Mouse (Mus musculus) neutrophil, adult 83 days (primary cell): ENCODE data around the gene Numbl. TPM values are rescaled to one million over a fixed set of nuclear protein-coding genes. Genes with fewer than 3 reads are reported as not detected.

ENCODE experiments used
- total RNA-seq, 2 experiments: library from RNA; stranded (reverse); gene quantifications; one replicate each; pipeline ENCODE4 v1.2.4; 2023

The Numbl gene
- total RNA-seq, result 1 to 10 TPM; 3.7 to 3.9 TPM

DNA sequence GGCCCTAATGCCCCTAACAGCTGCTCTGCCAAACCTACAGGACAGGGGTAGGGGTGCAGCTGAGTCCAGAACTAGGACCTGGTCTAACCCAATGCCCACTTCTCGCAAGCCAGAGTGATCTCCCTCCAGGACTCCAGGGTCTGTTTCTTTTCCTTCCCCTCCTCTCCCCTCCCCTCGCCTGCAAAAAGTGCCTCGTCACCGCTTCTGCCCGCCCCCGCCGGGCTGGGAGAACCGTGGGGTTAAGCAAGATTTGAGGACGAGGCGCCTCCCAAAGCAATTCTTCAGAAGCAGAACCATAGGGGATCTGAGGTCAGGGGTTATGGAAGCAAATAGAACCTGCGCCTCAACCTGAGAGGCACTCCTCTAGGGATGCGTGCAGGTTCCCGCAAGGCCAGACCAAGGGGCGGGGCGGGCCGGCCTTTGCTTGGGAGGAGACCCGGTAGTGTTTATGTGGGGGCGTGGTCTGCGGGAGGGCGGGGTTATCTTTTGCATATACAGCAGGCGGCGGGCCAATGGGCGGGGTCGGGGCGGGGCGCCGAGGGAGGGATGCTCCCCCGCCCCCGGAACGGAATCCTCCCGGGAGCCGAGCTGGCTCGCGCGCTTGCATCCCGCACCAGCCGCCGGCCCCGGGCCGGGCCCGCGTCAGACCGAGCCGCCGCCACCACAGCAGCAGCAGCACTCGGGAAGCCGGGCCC is at the start of gene Numbl:
Numbl (plus strand) TSS at position 229 of the 695 bp plus-strand sequence.

DNA sequence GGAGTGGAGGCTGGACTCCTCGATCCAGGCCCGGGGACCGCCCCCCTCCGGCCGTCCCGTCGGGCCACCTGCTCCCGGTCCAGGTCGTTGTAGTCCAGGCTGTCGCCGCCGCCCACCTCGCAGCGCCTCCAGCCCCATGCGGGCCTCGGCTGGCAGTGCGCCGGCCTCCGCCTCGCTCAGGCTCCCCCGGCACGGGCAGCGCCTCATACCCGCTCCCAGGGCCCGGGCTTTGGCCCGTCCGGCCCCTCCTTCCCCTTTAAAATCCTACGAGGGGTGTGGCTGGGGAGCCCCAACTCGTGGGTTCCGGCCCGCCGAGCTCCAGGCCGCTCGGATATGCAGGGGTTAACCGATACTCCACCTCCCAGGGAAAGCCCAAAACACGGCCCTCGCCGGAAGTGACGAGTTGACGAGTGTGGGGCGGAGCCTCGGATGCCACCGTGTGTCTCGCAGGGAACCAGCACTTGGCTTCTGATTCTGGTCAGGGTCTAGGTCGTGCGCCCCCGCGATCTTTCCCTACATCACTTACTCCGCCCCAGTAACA is 29.9 kb upstream of the Numbl start, which contains the start of gene Itpkc:
Itpkc (minus strand) TSS at position 381 of the 541 bp plus-strand sequence.

DNA sequence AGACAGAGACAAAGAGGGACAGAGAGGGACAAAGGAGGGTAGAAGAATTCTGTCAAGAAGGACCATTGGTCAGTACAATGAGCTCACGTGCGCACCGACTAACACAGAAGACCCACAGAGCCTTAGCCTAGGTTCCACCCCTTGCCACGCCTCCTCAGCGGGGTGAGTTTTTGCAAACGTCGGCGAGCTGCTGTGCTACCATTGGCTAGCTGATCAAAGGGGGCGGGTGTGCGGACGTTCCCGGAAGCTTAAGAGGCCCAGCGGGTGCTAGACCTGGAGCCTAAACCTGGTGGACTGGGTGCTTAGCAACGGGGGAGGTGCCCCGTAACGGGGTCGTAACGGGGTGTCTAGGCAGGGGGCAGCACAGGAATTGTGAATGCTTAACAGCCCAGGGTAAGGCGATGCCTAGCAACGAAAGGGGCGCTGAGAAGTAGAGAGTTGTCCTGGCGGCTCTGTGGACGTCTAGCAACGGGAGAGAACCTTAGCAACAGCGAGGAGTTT is 25.4 kb upstream of the Numbl start, which contains the start of gene Coq8b:
Coq8b (plus strand) TSS at position 243 of the 501 bp plus-strand sequence.

Other genes with a start within 250 kb of the Numbl start
- gene Cyp2a12, start 229.4 kb upstream of the Numbl start, total RNA-seq, result not detected
- not detected for gene Cyp2f2, start 138.5 kb upstream of the Numbl start, total RNA-seq
- not detected for gene Cyp2t4, start 104.7 kb upstream of the Numbl start, total RNA-seq
- 10 to 100 TPM; 37.6 to 41.4 TPM for gene Egln2, start 91.6 kb upstream of the Numbl start, total RNA-seq
- gene Rab4b, start 79.5 kb upstream of the Numbl start, total RNA-seq, result 10 to 100 TPM; 84.6 to 99.7 TPM
- gene Gm21983, start 77.3 kb upstream of the Numbl start, total RNA-seq, result not detected
- not detected for gene Mia, start 77.3 kb upstream of the Numbl start, total RNA-seq
- 1 to 10 TPM; 3.6 to 3.9 TPM for gene BC024978, start 62.7 kb upstream of the Numbl start, total RNA-seq
- 10 to 100 TPM; 50.6 to 55.7 TPM for gene Snrpa, start 62.2 kb upstream of the Numbl start, total RNA-seq
- 1 to 10 TPM; 8.4 to 8.9 TPM for gene Itpkc, start 29.8 kb upstream of the Numbl start, total RNA-seq
- 10 to 100 TPM; 17.5 to 19.2 TPM for gene Coq8b, start 25.4 kb upstream of the Numbl start, total RNA-seq
- gene Ltbp4, start 79.3 kb downstream of the Numbl start, total RNA-seq, result under 1 TPM in 1 of 2 experiments, not detected in 1; 0.53 TPM
- gene Shkbp1, start 97.6 kb downstream of the Numbl start, total RNA-seq, result 10 to 100 TPM; 97.3 to 98.6 TPM
- gene Gm20479, start 99.0 kb downstream of the Numbl start, total RNA-seq, result 10 to 100 TPM in 1 of 2 experiments, 1 to 10 TPM in 1; 4.6 to 10.3 TPM
- gene Sptbn4, start 189.3 kb downstream of the Numbl start, total RNA-seq, result under 1 TPM; 0.11 to 0.61 TPM
- 10 to 100 TPM; 58.1 to 91.3 TPM for gene Blvrb, start 189.5 kb downstream of the Numbl start, total RNA-seq
- gene Sertad3, start 215.3 kb downstream of the Numbl start, total RNA-seq, result 10 to 100 TPM; 21.8 to 24.6 TPM
- 10 to 100 TPM; 30.7 TPM for gene Sertad1, start 228.5 kb downstream of the Numbl start, total RNA-seq
- gene Prx, start 240.9 kb downstream of the Numbl start, total RNA-seq, result under 1 TPM; 0.90 to 0.92 TPM